Mouse (Mus musculus) hindbrain, embryonic 12.5 days (tissue): ENCODE measurements around the gene Baiap2l2. TPM values are rescaled to one million over a fixed set of nuclear protein-coding genes. Genes with fewer than 3 reads are reported as not detected.
A peak's percentile ranks its signal among the peaks of the same experiment; 100 is the strongest.

ENCODE experiments used
- ATAC-seq: fragments of 200-750 bp; cut with Nextera tagmentation; 2 replicates; pipeline ENCODE4 v1.8.0; 2017; ENCODE audit warnings: moderate TSS enrichment; ENCODE audit not compliant: low FRiP score
- H3K27ac ChIP-seq: fragments of 300-500 bp; sonication (generic); 2 replicates; pipeline ENCODE4 v1.5.1; 2016; ENCODE audit warnings: mild to moderate bottlenecking
- H3K27me3 ChIP-seq: fragments of 300-500 bp; sonication (generic); 2 replicates; pipeline ENCODE4 v1.6.1; 2016; ENCODE audit warnings: mild to moderate bottlenecking
- H3K36me3 ChIP-seq: fragments of 300-500 bp; sonication (generic); 2 replicates; pipeline ENCODE4 v1.6.1; 2016; ENCODE audit warnings: mild to moderate bottlenecking
- H3K4me1 ChIP-seq: fragments of 300-500 bp; sonication (generic); 2 replicates; pipeline ENCODE4 v1.6.1; 2016
- H3K4me2 ChIP-seq: fragments of 300-500 bp; sonication (generic); replicated peaks from 2 replicates; pipeline ENCODE4 v1.6.1; 2016; ENCODE audit warnings: mild to moderate bottlenecking
- H3K4me3 ChIP-seq: fragments of 300-500 bp; sonication (generic); 2 replicates; pipeline ENCODE4 v1.5.1; 2016; ENCODE audit warnings: mild to moderate bottlenecking
- H3K9ac ChIP-seq: fragments of 300-500 bp; sonication (generic); 2 replicates; pipeline ENCODE4 v1.6.1; 2016; ENCODE audit warnings: mild to moderate bottlenecking, moderate library complexity
- H3K9me3 ChIP-seq: fragments of 300-500 bp; sonication (generic); replicated peaks from 2 replicates; pipeline ENCODE4 v1.6.1; 2016; ENCODE audit warnings: mild to moderate bottlenecking
- WGBS: fragments of 180-500 bp; shearing (Covaris S2); methylation state at CpG from one replicate; pipeline ENCODE4 v1.1.7; 2016; 5-methylcytosine and 5-hydroxymethylcytosine counted together
- polyA plus RNA-seq: library from polyadenylated mRNA; unstranded; fragments of >200 nt; fragmentation: Nextera tagmentation; extraction: Ambion mirVana; gene quantifications from 2 replicates; pipeline ENCODE4 v1.2.1, GENCODE M21; 2016

Baiap2l2 gene
- polyA plus RNA-seq, 1 experiment from 2014 or later: 0.92 TPM

- peak; percentile 70 for ATAC-seq
- Histone ChIP-seq H3K4me3 (peak overlapping the region; percentile 40), H3K27me3 (peaks cover 20% of the 10 kb centered on the region), H3K36me3 (no peaks in the 10 kb centered on the region), H3K9me3 (no peaks in the 10 kb centered on the region), H3K27ac (no peak overlapping the region), H3K4me1 (peaks cover 14% of the 10 kb centered on the region), H3K4me2 (peak overlapping the region; percentile 75), H3K9ac (peak overlapping the region; percentile 52)
- 2% methylated on average over 33 of the region's 33 CpGs for WGBS
Measured at GRCm38 (mm10) chr15:79270317-79271123, 14.8 kb downstream of the Baiap2l2 start.

GRCm38 (mm10) chr15:79268521-79268920, 16.8 kb downstream of the Baiap2l2 start:
- WGBS: 29% methylated on average over 1 of the region's 1 CpGs
- no peak overlapping the region for H3K27ac ChIP-seq
- H3K9ac ChIP-seq: no peak overlapping the region
- H3K27me3 ChIP-seq: peaks cover 29% of the 10 kb centered on the region
- H3K36me3 ChIP-seq: no peaks in the 10 kb centered on the region
- peaks cover 14% of the 10 kb centered on the region for H3K4me1 ChIP-seq
- ATAC-seq: no peak
- no peak overlapping the region for H3K4me3 ChIP-seq
- no peak overlapping the region for H3K4me2 ChIP-seq
- H3K9me3 ChIP-seq: no peaks in the 10 kb centered on the region

- no peak overlapping the region for H3K4me3 ChIP-seq
- no peak for ATAC-seq
- H3K27me3 ChIP-seq: peaks cover 55% of the 10 kb centered on the region
- peaks cover 15% of the 10 kb centered on the region for H3K4me1 ChIP-seq
- no peak overlapping the region for H3K27ac ChIP-seq
- 64% methylated on average over 4 of the region's 4 CpGs for WGBS
- H3K9ac ChIP-seq: no peak overlapping the region
- no peak overlapping the region for H3K4me2 ChIP-seq
- H3K9me3 ChIP-seq: no peaks in the 10 kb centered on the region
- no peaks in the 10 kb centered on the region for H3K36me3 ChIP-seq
Measured at GRCm38 (mm10) chr15:79265384-79265783, 20.0 kb downstream of the Baiap2l2 start.

GRCm38 (mm10) chr15:79263726-79264125, 21.6 kb downstream of the Baiap2l2 start:
- Histone ChIP-seq H3K4me3 (no peak overlapping the region), H3K27ac (no peak overlapping the region), H3K4me2 (no peak overlapping the region), H3K9ac (no peak overlapping the region), H3K36me3 (no peaks in the 10 kb centered on the region), H3K27me3 (peaks cover 72% of the 10 kb centered on the region), H3K9me3 (no peaks in the 10 kb centered on the region), H3K4me1 (peaks cover 13% of the 10 kb centered on the region)
- WGBS: 94% methylated on average over 6 of the region's 6 CpGs
- no peak for ATAC-seq

DNA sequence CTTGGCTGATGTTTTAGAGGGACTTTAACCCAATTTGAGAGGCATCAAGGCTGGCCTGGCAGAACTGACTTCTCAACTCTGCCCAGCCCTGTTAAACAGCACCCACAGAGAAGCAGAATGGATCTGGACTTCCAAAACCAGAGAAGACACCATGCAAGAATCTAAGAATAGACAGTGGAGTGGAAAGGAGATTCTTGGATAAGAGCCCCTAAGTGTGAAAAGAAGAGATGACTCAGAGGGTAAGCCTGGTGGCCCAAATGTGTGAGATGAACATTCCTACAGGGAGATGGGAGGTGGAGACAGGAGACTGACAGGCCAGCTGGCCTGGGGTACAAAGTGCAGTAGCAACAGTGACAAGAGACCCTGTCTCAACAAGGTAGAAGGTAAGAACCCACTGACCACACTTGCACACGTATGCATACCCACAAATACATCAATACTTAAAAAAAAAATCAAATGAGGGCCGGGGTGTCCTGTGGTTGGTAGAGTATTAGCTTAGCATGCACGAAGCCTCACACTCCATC, 22.5 kb downstream of the Baiap2l2 start:
- Histone ChIP-seq H3K4me1 (peaks cover 13% of the 10 kb centered on the region), H3K4me3 (no peak overlapping the region), H3K9ac (no peak overlapping the region), H3K27me3 (peaks cover 74% of the 10 kb centered on the region), H3K27ac (no peak overlapping the region), H3K36me3 (no peaks in the 10 kb centered on the region), H3K9me3 (no peaks in the 10 kb centered on the region), H3K4me2 (no peak overlapping the region)
- ATAC-seq: no peak
- WGBS: 93% methylated on average over 3 of the region's 3 CpGs

- no peak overlapping the region for H3K27ac ChIP-seq
- H3K9ac ChIP-seq: no peak overlapping the region
- H3K4me3 ChIP-seq: no peak overlapping the region
Measured at GRCm38 (mm10) chr15:79262375-79262774, 23.0 kb downstream of the Baiap2l2 start.

DNA sequence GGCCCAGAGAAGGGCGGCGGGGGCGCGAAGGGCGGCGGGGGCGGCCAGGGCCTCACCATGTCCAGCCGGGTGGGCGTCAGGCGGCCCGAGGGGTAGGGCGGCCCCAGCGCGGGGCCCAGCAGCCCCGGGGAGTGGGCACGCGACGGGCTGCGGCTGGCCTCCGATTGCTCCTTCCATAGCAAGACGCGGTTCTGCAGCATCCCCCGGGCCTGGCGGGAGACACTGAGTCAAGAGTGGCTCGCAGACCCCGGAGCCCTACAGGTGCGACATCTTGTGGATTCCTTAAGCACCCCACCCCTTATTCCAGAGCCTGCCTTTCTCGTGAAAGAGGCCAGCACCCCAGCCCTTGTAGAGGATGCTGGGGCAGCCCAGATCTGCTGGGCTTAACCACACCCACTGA, 23.6 kb downstream of the Baiap2l2 start:
- H3K9me3 ChIP-seq: no peaks in the 10 kb centered on the region
- peak overlapping the region; percentile 100 for H3K4me2 ChIP-seq
- peaks cover 68% of the 10 kb centered on the region for H3K27me3 ChIP-seq
- H3K4me3 ChIP-seq: peak overlapping the region; percentile 68
- peaks cover 13% of the 10 kb centered on the region for H3K4me1 ChIP-seq
- peak; percentile 42; the same call in 1 of the 2 replicates for ATAC-seq
- H3K27ac ChIP-seq: no peak overlapping the region
- H3K9ac ChIP-seq: peak overlapping the region; percentile 72
- H3K36me3 ChIP-seq: no peaks in the 10 kb centered on the region
- under 1% methylated on average over 27 of the region's 28 CpGs for WGBS

More at GRCm38 (mm10) chr15:79262375-79262774, 23.0 kb downstream of the Baiap2l2 start:
- 19% methylated on average over 13 of the region's 13 CpGs for WGBS
- peaks cover 72% of the 10 kb centered on the region for H3K27me3 ChIP-seq
- H3K9me3 ChIP-seq: no peaks in the 10 kb centered on the region
- H3K36me3 ChIP-seq: no peaks in the 10 kb centered on the region
- H3K4me1 ChIP-seq: peaks cover 13% of the 10 kb centered on the region
- H3K4me2 ChIP-seq: peak overlapping the region; percentile 100; the same call in 1 of the 2 replicates
- no peak for ATAC-seq

GRCm38 (mm10) chr15:79261095-79261725, 24.1 kb downstream of the Baiap2l2 start:
- Histone ChIP-seq H3K4me2 (peak overlapping the region; percentile 100), H3K27me3 (peaks cover 67% of the 10 kb centered on the region), H3K9me3 (no peaks in the 10 kb centered on the region), H3K4me3 (peak overlapping the region; percentile 68), H3K4me1 (peaks cover 13% of the 10 kb centered on the region), H3K27ac (no peak overlapping the region), H3K36me3 (no peaks in the 10 kb centered on the region), H3K9ac (peak overlapping the region; percentile 72)
- WGBS: 1% methylated on average over 60 of the region's 62 CpGs
- peak; percentile 51 for ATAC-seq

GRCm38 (mm10) chr15:79258521-79258920, 26.8 kb downstream of the Baiap2l2 start:
- Histone ChIP-seq H3K9ac (no peak overlapping the region), H3K9me3 (no peaks in the 10 kb centered on the region), H3K27ac (no peak overlapping the region), H3K4me1 (peaks cover 13% of the 10 kb centered on the region), H3K27me3 (peaks cover 74% of the 10 kb centered on the region), H3K4me3 (no peak overlapping the region), H3K36me3 (no peaks in the 10 kb centered on the region), H3K4me2 (no peak overlapping the region)
- WGBS: 31% methylated on average over 17 of the region's 17 CpGs
- no peak for ATAC-seq

DNA sequence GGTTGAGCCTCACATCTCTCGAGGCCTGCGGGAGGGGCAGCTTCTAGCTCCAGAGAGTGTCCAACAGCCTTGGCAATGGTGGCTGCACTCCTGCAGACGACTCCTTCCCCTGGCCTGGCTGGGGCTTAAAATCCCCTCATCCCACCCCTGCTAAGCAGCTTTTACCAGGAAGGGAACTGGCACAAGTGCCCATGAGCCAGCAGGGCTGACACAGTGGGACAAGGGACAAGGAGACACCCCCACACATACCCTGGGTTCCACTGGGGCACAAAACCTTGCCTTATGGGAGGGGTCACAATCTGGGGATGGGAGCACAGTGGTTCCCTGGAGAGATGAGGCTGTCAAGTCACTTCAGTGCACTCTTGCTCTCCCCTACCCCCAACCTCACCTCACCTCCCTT, 30.7 kb downstream of the Baiap2l2 start, which contains the start of gene Slc16a8:
Gene Slc16a8 (minus strand): TSS at position 101 of the 400 bp plus-strand sequence.
- H3K27ac ChIP-seq: no peak within 1 kb of the TSS
- ATAC-seq: no peak
- H3K9me3 ChIP-seq: no peaks in the 10 kb centered on the region
- peaks cover 71% of the 10 kb centered on the region for H3K27me3 ChIP-seq
- H3K4me2 ChIP-seq: no peak within 1 kb of the TSS
- 27% methylated on average over 3 of the region's 3 CpGs for WGBS
- H3K4me1 ChIP-seq: peaks cover 11% of the 10 kb centered on the region
- H3K4me3 ChIP-seq: no peak within 1 kb of the TSS
- peaks cover under 1% of the 10 kb centered on the region; the same call in 1 of the 2 replicates for H3K36me3 ChIP-seq
- H3K9ac ChIP-seq: no peak within 1 kb of the TSS

- peak; percentile 43; the same call in 1 of the 2 replicates for ATAC-seq
- Histone ChIP-seq H3K27me3 (peaks cover 55% of the 10 kb centered on the region), H3K9me3 (no peaks in the 10 kb centered on the region), H3K27ac (no peak overlapping the region), H3K4me3 (peak overlapping the region; percentile 37), H3K4me2 (peak overlapping the region; percentile 72), H3K36me3 (peaks cover 20% of the 10 kb centered on the region), H3K4me1 (peaks cover 11% of the 10 kb centered on the region), H3K9ac (peak overlapping the region; percentile 51)
- WGBS: 31% methylated on average over 24 of the region's 24 CpGs
Measured at GRCm38 (mm10) chr15:79252580-79252979, 32.8 kb downstream of the Baiap2l2 start.

DNA sequence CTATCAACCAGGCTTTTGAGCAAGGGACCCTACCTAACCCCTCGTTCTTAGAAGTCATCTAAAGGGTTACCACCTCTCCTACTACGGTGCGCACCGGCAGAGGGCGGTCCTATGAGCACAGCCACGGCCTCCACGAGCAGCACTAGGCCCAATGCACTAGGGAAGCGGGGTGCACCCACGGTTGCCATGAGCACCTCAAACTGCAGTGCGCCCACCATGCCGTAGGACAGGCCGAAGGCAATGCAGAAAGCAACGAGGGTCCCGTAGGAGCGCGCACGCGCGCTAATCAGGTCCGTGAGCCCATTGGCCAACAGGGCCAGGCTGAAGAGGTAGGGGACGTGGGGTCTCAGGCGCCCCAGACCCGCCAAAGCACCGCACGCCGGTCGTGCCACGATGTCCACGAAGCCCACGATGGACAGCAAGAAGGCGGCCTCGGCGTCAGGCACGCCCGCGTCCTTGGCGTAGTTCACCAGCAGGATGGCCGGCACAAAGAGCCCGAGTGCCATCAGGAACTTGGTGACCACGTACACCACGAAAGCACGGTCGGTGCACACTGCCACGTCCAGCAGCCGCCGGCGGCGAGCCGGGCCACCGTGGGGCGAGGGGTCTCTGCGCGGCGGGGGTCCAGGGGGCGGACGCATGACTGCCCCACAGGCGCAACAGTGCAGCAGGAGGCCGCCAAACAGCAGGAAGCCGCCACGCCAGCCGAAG, 33.4 kb downstream of the Baiap2l2 start:
- Histone ChIP-seq H3K4me2 (peak overlapping the region; percentile 72), H3K4me1 (peaks cover 11% of the 10 kb centered on the region), H3K27ac (no peak overlapping the region), H3K9me3 (no peaks in the 10 kb centered on the region), H3K36me3 (peaks cover 24% of the 10 kb centered on the region), H3K4me3 (peak overlapping the region; percentile 37), H3K27me3 (peaks cover 55% of the 10 kb centered on the region), H3K9ac (peak overlapping the region; percentile 51)
- WGBS: 2% methylated on average over 60 of the region's 61 CpGs
- ATAC-seq: peak; percentile 54
